Mouse (Mus musculus) neutrophil, adult 65 days (primary cell): ENCODE measurements around the gene Fam205a2. TPM values are rescaled to one million over a fixed set of nuclear protein-coding genes. Genes with fewer than 3 reads are reported as not detected.

ENCODE experiments used
- total RNA-seq: library from RNA; stranded (reverse); gene quantifications from 2 replicates; pipeline ENCODE4 v1.2.4, GENCODE M21; 2023

The Fam205a2 gene
- total RNA-seq, result not detected in 2 replicates

GRCm38 (mm10) chr4:42528075-42528474, at the start of gene Fam205a2:
Gene Fam205a2, minus strand, starts transcription at chr4:42528175.

Other genes starting within 250 kb of the Fam205a2 start
- not detected in 2 replicates for gene Gm21953, start 233.9 kb downstream of the Fam205a2 start, total RNA-seq
- gene Fam205a3, start 209.8 kb downstream of the Fam205a2 start, total RNA-seq, result not detected in 2 replicates
- not detected in 2 replicates for gene Gm21586, start 88.8 kb downstream of the Fam205a2 start, total RNA-seq
- gene Gm2163, start 61.4 kb downstream of the Fam205a2 start, total RNA-seq, result 0.18 TPM in 1 of 2 replicates, not detected in the other
- gene Gm10591, start 84.0 kb upstream of the Fam205a2 start, total RNA-seq, result not detected in 2 replicates
- not detected in 2 replicates for gene Gm2564, start 101.5 kb upstream of the Fam205a2 start, total RNA-seq
- not detected in 2 replicates for gene Ccl27b, start 127.1 kb upstream of the Fam205a2 start, total RNA-seq
- gene Il11ra2, start 133.7 kb upstream of the Fam205a2 start, total RNA-seq, result not detected in 2 replicates
- not detected in 2 replicates for gene 4930578G10Rik, start 207.4 kb upstream of the Fam205a2 start, total RNA-seq
- not detected in 2 replicates for gene Ccl19, start 228.4 kb upstream of the Fam205a2 start, total RNA-seq
- not detected in 2 replicates for gene Ccl21a, start 245.8 kb upstream of the Fam205a2 start, total RNA-seq